Comparison of ENCODE assay signal across 20 mouse cellular contexts in genomic region chr3:64205954-64206353, GRCm38 (mm10).
DNase-seq lines count a peak whose midpoint lies in the region; ATAC-seq lines count a peak whose summit lies in the region.
"Had no signal": no experiment of that assay in that cellular context is flagged by ENCODE, and none has a peak within 500 bp of the region (broad histone marks: within the 10 kb centered on the region; RNA-seq: fewer than 3 reads in every experiment).

No protein-coding gene starts in this region.

- peak; percentile 30 for DNase-seq in left cerebral cortex, postnatal 4 days
- DNase-seq in left cerebral cortex, postnatal 14 days (ENCODE audit: low spot score in 2 of 2), result no peak
- DNase-seq in cerebellum, adult 11-12 months, result peak; percentile 84
- peak; percentile 85 for DNase-seq in cerebellum, adult 9-11 months
- DNase-seq in liver, result no peak
- DNase-seq in urinary bladder, adult 18-20 months (ENCODE audit: low spot score in 2 of 2), result no peak
- no peak for DNase-seq in lung, postnatal 36 days
- DNase-seq: adrenal gland, postnatal 10 days; heart, postnatal 10 days; kidney, adult 11 months; kidney, postnatal 25 days; lung, adult 2 months; lung, postnatal 10 days; right cerebral cortex, postnatal 25 days; spleen, adult 18-20 months; thymus, postnatal 14 days had no signal

- intact Hi-C loops in left cerebral cortex, postnatal 4 days (cut with DNase I), result no loop called here
- intact Hi-C loops in left cerebral cortex, postnatal 14 days (cut with DNase I), result no loop called here

- no peak for ATAC-seq in frontal cortex, adult (ENCODE audit: low TSS enrichment)
- ATAC-seq: forebrain, embryonic 13.5 days; inflammation-experienced regulatory T-cells, adult 6 months; midbrain, embryonic 15.5 days had no signal

Comparison
In these comparisons a context has a peak if more than half of its experiments do, and no peak if none do; other contexts are left out.
1. DNase-seq: peak in left cerebral cortex, postnatal 4 days (single experiment), cerebellum, adult 11-12 months (single experiment) and cerebellum, adult 9-11 months (single experiment); none in left cerebral cortex, postnatal 14 days (0 of 2), liver (single experiment), urinary bladder, adult 18-20 months (0 of 2) and lung, postnatal 36 days (single experiment).